Mouse (Mus musculus) G1E (cell line): ENCODE data around the gene Mapk11. TPM values are rescaled to one million over a fixed set of nuclear protein-coding genes. Genes with fewer than 3 reads are reported as not detected.

ENCODE experiments used
- ATAC-seq: 2 replicates; pipeline ENCODE4 v1.8.0; 2016; ENCODE audit warnings: mild to moderate bottlenecking; ENCODE audit not compliant: insufficient number of reproducible peaks, poor library complexity, low FRiP score, severe bottlenecking; ENCODE audit errors: extremely low read depth
- DNase-seq: peaks from one replicate; pipeline ENCODE4 v3.0.0; 2012; ENCODE audit warnings: low spot score
- H3K27me3 ChIP-seq: 2 replicates; pipeline ENCODE4 v1.6.1; 2012; ENCODE audit warnings: mild to moderate bottlenecking, low read length, inconsistent platforms; ENCODE audit not compliant: insufficient read depth
- H3K36me3 ChIP-seq: replicated peaks from 2 replicates; pipeline ENCODE3; 2012; ENCODE audit warnings: mild to moderate bottlenecking, inconsistent platforms
- H3K4me1 ChIP-seq: 2 replicates; pipeline ENCODE4 v1.6.1; 2012; ENCODE audit warnings: low read depth, low read length, inconsistent platforms, mixed read lengths; ENCODE audit not compliant: insufficient read depth
- H3K4me3 ChIP-seq: 2 replicates; pipeline ENCODE4 v1.5.1; 2012; ENCODE audit warnings: low read depth, mild to moderate bottlenecking, inconsistent platforms, low read length, moderate library complexity, mixed read lengths
- H3K9me3 ChIP-seq: replicated peaks from 2 replicates; pipeline ENCODE4 v1.6.1; 2012; ENCODE audit warnings: inconsistent platforms
- CTCF ChIP-seq: IDR thresholded peaks from 2 replicates; pipeline ENCODE4 v1.5.1; 2012; ENCODE audit warnings: low read depth, low read length, inconsistent platforms, mixed read lengths
- GATA1 ChIP-seq: IDR thresholded peaks from 2 replicates; pipeline ENCODE4 v1.6.1; 2012; ENCODE audit warnings: borderline replicate concordance, low read length, inconsistent platforms, mixed read lengths
- GATA2 ChIP-seq: IDR thresholded peaks from 2 replicates; pipeline ENCODE4 v1.6.1; 2012; ENCODE audit warnings: low read depth, low read length, inconsistent platforms, borderline replicate concordance
- POLR2AphosphoS5 ChIP-seq: IDR thresholded peaks from 2 replicates; pipeline ENCODE4 v1.6.1; 2012; ENCODE audit warnings: low read depth, low read length, inconsistent platforms; ENCODE audit not compliant: insufficient replicate concordance
- TAL1 ChIP-seq: conservative IDR thresholded peaks from 2 replicates; pipeline ENCODE4 v1.6.1; 2012; ENCODE audit warnings: low read depth, low read length, inconsistent platforms, mixed read lengths
- polyA plus RNA-seq: library from polyadenylated mRNA; stranded (reverse); fragments of >175 nt; gene quantifications from 2 replicates; pipeline ENCODE4 v1.2.3, GENCODE M21; 2012
- total RNA-seq, 2 experiments: library from RNA; stranded (forward) in 1 of 2; stranded (reverse) in 1 of 2; fragments of 200-1000 nt in 1 of 2; fragments of >200 nt in 1 of 2; fragmentation: Nextera tagmentation in 1 of 2; gene quantifications; 2 replicates each; pipeline ENCODE4 v1.2.3; 2014 to 2017

Mapk11 gene
- total and polyA plus RNA-seq, 3 experiments: 0.07 to 0.38 TPM; not detected in 1

GRCm38 (mm10) chr15:89169431-89169830 is 20.0 kb upstream of the Mapk11 start:
- ATAC-seq (no peak), DNase-seq (no peak)
- Histone ChIP-seq H3K4me3 (no peak overlapping the region), H3K4me1 (peaks cover 15% of the 10 kb centered on the region), H3K36me3 (peaks cover 33% of the 10 kb centered on the region), H3K27me3 (peaks cover 26% of the 10 kb centered on the region), H3K9me3 (no peaks in the 10 kb centered on the region)
- TF ChIP-seq POLR2AphosphoS5 (no peak), GATA1 (no peak)

GRCm38 (mm10) chr15:89168922-89169321 is 19.5 kb upstream of the Mapk11 start:
- Histone ChIP-seq H3K4me1 (peaks cover 12% of the 10 kb centered on the region), H3K4me3 (no peak overlapping the region), H3K36me3 (peaks cover 35% of the 10 kb centered on the region), H3K9me3 (no peaks in the 10 kb centered on the region), H3K27me3 (peaks cover 22% of the 10 kb centered on the region)
- DNase-seq: no peak
- no peak for ATAC-seq
- TF ChIP-seq POLR2AphosphoS5: no peak
- TF ChIP-seq CTCF: no peak
- no peak for TF ChIP-seq TAL1
- no peak for TF ChIP-seq GATA2
- no peak for TF ChIP-seq GATA1

GRCm38 (mm10) chr15:89165478-89165877 is 16.1 kb upstream of the Mapk11 start:
- DNase-seq: no peak
- no peak for TF ChIP-seq CTCF
- no peak for TF ChIP-seq TAL1
- TF ChIP-seq POLR2AphosphoS5: no peak
- TF ChIP-seq GATA2: no peak
- TF ChIP-seq GATA1: no peak
- Histone ChIP-seq H3K9me3 (no peaks in the 10 kb centered on the region), H3K36me3 (peaks cover 57% of the 10 kb centered on the region), H3K4me3 (no peak overlapping the region), H3K27me3 (no peaks in the 10 kb centered on the region; the same call in 1 of the 2 replicates), H3K4me1 (peaks cover 4% of the 10 kb centered on the region; the same call in 1 of the 2 replicates)
- ATAC-seq: no peak

- Histone ChIP-seq H3K36me3 (peaks cover 79% of the 10 kb centered on the region), H3K4me1 (no peaks in the 10 kb centered on the region; the same call in 1 of the 2 replicates), H3K27me3 (no peaks in the 10 kb centered on the region; the same call in 1 of the 2 replicates), H3K4me3 (no peak overlapping the region), H3K9me3 (no peaks in the 10 kb centered on the region)
- TF ChIP-seq GATA1: no peak
- TF ChIP-seq CTCF: no peak
- no peak for TF ChIP-seq GATA2
- TF ChIP-seq TAL1: no peak
- no peak for TF ChIP-seq POLR2AphosphoS5
- ATAC-seq (no peak), DNase-seq (no peak)
Measured at GRCm38 (mm10) chr15:89161397-89161796, 12.0 kb upstream of the Mapk11 start.

- H3K36me3 ChIP-seq: peaks cover 67% of the 10 kb centered on the region
- H3K4me1 ChIP-seq: no peaks in the 10 kb centered on the region; the same call in 1 of the 2 replicates
- H3K27me3 ChIP-seq: no peaks in the 10 kb centered on the region; the same call in 1 of the 2 replicates
- TF ChIP-seq TAL1: no peak
- no peak for TF ChIP-seq GATA1
- no peak overlapping the region for H3K4me3 ChIP-seq
- no peaks in the 10 kb centered on the region for H3K9me3 ChIP-seq
- ATAC-seq (no peak), DNase-seq (no peak)
Measured at GRCm38 (mm10) chr15:89158516-89158915, 9.1 kb upstream of the Mapk11 start.

- no peak overlapping the region for H3K4me3 ChIP-seq
- H3K9me3 ChIP-seq: no peaks in the 10 kb centered on the region
- peaks cover 65% of the 10 kb centered on the region for H3K36me3 ChIP-seq
- TF ChIP-seq CTCF (peak; percentile 69), GATA1 (no peak)
- DNase-seq (peak; percentile 74), ATAC-seq (peak; percentile 60; the same call in 1 of the 2 replicates)
- no peaks in the 10 kb centered on the region; the same call in 1 of the 2 replicates for H3K27me3 ChIP-seq
- no peaks in the 10 kb centered on the region; the same call in 1 of the 2 replicates for H3K4me1 ChIP-seq
Measured at GRCm38 (mm10) chr15:89157954-89158353, 8.5 kb upstream of the Mapk11 start.

- Histone ChIP-seq H3K4me1 (peaks cover 17% of the 10 kb centered on the region), H3K27me3 (peaks cover 28% of the 10 kb centered on the region), H3K36me3 (peaks cover 17% of the 10 kb centered on the region), H3K9me3 (no peaks in the 10 kb centered on the region), H3K4me3 (no peak overlapping the region)
- ATAC-seq (no peak), DNase-seq (no peak)
- TF ChIP-seq TAL1 (no peak), GATA2 (no peak), POLR2AphosphoS5 (no peak), GATA1 (no peak), CTCF (no peak)
Measured at GRCm38 (mm10) chr15:89152312-89152711, 2.9 kb upstream of the Mapk11 start.
